Mouse (Mus musculus): ENCODE measurements at regions not wholly inside any gene's neighbourhood (a gene's known extent, or its start where the extent isn't known, plus 50 kb on each side); places are given as distances from the start of the nearest gene placed in this dataset.

- DNase-seq: no peak
Observed at GRCm38 (mm10) chr5:119156638-119157037, 513.8 kb upstream of the Tbx3 start.

GRCm38 (mm10) chr5:119158171-119158570 lies 512.3 kb upstream of the Tbx3 start:
- DNase-seq: no peak

- no peak for DNase-seq
Observed at GRCm38 (mm10) chr5:119162132-119162675, 508.3 kb upstream of the Tbx3 start.

- DNase-seq: peak; percentile 79
Observed at GRCm38 (mm10) chr5:119167718-119168117, 502.8 kb upstream of the Tbx3 start.

DNA sequence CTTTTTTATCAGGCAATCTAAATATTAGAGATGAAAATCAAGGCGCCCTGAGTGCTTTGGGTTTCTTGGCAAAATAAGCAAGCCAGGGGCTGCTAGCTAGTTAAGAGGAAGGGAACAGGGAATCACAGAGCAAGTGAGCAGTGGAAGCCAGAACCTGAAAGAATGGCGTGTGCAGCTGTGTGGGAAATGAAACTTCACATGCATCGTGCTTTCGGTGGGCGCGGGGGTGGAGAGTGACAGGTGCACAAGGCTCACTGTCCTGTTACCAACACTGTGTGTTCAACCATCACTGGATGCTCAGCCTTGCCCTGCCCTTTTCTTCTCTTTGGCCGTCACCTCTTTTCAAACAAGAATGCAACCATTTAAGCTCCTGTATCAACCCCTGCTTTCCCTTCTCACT lies 501.2 kb upstream of the Tbx3 start:
- no peak for DNase-seq

DNA sequence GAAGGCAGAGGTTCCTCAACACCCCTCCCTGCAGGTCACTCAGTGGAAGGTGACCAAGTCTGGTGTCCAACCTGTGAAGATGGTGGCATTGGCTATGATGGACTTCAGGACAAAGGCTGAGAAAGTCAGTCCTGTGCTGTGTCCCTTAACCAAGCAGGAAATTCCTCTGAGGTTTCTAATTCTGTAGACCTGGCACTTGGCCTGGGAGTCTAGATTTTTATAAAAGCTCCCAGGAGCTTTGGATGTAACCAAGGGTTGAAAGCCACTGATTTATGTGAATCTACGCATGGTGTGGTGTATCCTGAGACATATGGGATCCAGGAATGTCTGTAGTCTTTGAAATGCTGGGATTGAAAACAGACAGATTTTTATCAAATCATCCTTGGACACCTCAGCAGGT lies 498.8 kb upstream of the Tbx3 start:
- no peak for DNase-seq

- no peak for DNase-seq
Observed at GRCm38 (mm10) chr5:119178805-119179204, 491.7 kb upstream of the Tbx3 start.

DNA sequence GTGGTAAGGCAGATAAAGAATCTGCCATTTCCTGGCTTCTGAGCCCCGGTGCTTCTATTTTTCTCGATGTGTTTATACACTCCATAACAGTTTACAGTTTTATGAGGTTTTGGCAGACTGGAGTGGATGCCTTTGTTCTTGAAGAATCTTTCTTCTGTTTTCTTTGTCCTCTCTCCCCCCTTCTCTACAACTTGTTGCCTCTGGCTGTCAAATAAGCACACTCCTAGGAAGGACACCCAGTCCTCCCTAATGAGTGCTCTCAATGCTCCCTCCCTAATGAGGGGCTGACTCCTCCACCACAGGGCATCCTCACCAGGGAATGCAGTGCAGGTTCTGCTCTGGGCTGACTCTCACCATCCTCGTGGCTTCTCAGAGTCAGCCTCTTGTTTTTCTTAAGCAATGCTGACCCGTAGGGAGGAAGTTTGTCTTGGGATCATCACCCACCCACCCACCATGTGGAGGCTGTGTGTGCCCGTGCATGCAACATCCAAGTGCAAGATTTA lies 486.9 kb upstream of the Tbx3 start:
- no peak for DNase-seq

DNA sequence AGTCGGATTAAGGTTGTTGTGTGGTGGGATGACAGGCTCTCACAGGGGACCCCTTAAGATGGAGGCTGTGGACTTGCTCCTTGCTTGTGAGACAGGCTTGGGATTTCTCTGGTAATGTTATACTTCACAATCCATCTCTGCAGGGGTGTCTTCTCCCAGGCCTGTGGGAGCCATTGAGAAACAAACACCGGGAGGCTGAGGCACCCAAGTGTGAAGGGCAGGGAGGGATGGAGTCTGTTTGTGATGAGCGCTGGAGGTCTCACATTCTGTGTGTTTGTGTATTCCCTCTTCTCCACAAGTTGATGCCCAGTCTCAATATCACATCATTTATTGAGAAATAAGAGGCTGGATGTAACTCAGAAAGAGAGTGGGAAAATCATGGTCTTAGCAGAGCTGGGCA lies 483.9 kb upstream of the Tbx3 start:
- DNase-seq: no peak

GRCm38 (mm10) chr5:119188476-119188875 lies 482.0 kb upstream of the Tbx3 start:
- no peak for DNase-seq

DNA sequence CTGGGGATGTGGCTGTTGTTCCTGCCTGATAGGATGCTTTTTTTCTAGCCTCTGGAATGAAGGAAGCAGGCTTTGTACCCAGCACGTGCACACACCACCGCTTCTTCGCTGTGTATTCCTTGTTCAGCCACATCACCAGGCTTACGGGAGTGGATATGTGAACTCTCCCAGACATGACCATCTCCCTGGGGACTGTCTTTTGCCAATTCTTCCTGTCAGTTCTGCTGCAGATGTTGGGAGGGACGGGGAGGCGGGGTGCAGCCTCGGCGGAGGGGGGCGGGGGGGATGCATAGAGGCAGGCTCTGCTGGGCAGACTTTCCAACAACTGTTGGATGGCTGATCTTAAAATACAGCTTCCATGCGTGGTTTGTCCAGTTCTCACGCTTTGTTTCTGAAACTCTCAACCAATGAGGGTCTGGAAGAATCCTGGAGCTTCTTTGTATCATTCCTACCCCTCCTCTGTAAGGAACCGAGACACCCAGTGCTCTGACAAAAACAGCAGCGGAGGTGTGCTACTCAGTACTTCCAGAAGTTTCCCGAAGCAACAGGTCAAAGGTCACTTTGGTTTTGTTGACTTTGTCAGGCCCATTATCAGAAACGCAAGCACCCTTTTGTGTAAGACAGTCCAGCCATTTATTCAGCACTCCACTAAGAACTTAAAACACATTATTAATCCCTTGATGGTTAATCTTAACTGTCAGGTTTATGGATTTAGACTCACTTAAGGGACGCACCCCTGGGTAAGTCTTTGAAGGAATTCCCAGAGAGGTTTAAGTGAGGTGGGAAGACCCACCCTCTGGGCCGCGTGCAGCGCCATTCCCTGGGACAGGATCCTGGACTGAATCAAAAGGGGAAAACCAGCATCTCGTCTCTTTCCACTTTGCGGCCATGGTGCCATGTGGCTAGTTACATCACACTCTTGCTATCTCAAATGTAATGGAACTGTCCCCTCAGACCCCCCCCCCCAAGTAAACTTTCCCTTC lies 476.5 kb upstream of the Tbx3 start:
- DNase-seq: peak; percentile 54

GRCm38 (mm10) chr5:119199906-119200305 lies 470.6 kb upstream of the Tbx3 start:
- no peak for DNase-seq

DNA sequence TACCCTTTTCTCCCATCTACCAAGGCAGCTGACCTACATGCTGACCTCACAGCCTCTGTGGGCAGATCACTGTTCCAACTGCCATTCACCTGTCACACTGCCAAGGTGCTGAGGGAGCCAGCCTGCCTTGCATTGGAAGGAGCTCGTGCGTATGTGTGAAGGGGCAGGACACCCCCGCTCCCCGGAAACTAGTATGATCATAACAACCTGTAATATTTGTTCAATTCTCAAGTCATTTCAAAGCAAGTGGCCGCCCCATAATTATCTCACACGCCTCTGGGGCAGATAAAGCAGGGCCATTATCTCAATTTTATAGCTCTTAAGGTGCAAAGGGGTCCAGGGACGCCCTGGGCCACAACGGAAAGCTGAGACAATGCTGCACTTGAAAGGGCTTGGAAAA lies 469.2 kb upstream of the Tbx3 start:
- no peak for DNase-seq

DNA sequence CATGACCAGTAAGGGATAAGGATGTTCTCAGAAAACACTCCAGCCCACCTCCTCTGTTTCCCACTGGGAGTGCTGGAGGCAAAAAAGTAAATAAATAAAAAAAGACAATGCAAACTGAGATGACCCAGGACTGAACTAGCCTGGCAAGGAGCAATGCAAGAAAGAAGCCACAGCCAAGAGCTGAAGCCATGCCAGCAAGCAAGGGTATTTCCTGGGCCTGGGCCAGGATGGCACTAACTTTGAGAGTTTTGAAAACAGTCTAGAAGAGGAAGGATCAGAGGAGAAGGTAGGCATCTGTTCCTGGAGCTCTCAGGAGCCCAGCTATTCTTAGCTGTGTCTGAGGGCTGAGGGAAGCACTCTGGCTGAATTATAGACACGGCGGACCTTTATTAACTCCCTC lies 465.7 kb upstream of the Tbx3 start:
- DNase-seq: no peak

- peak; percentile 22 for DNase-seq
Observed at GRCm38 (mm10) chr5:119208077-119208476, 462.4 kb upstream of the Tbx3 start.

DNA sequence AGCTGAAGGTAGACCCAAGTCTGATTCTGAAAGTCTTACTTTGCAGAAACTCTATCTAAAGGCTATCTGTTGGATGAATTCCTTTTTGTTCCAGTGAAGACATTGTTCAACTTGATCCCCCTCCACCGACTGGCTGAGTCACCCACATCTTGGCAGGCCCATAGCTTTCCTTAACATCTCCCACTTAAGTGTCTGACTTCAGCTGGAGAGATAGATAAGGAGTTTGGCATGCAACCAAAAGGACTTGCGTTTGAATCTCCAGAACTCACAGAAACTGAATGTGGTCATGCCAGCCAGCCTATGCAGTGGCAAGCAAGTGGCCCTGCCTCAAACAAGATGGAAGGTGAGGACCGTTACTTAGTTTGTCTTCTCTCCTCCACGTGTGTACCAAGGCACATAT lies 457.3 kb upstream of the Tbx3 start:
- DNase-seq: no peak

DNA sequence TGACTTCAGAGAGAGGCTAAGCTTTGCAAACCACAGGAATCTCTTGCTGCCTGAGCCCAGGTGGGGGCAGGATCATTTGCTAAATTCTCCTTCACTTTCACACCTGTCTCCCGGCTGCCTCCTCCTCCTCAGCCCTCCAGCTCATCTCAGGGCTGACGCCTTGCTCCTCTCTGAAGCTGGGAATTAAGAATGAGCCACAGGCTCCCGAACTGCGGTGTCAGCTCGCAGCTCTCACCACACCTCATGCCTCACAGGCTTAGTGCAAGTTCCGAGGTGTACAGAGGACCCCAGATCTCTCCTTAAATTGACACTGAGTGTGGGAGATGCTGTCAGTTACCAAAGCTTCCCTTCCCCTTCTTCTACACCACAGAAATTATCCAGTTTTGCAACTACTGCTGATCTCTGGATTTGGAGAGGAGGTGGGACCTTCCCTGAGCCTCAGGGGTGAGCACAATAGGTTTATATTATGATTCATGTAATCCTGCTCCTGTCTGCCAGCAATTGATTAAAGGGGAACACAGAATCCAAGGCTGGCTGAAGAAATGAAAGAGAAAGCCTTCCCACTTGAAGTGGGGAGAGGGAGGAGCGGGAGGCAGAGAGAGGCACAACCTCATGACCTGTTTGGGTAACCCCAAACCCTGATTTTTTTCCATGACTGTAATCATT lies 456.6 kb upstream of the Tbx3 start:
- no peak for DNase-seq

- no peak for DNase-seq
Observed at GRCm38 (mm10) chr5:119214937-119215336, 455.5 kb upstream of the Tbx3 start.

- DNase-seq: no peak
Observed at GRCm38 (mm10) chr5:119215364-119215763, 455.1 kb upstream of the Tbx3 start.

GRCm38 (mm10) chr5:119216146-119216545 lies 454.3 kb upstream of the Tbx3 start:
- DNase-seq: no peak

- no peak for DNase-seq
Observed at GRCm38 (mm10) chr5:119217077-119217476, 453.4 kb upstream of the Tbx3 start.

GRCm38 (mm10) chr5:119228691-119229090 lies 441.8 kb upstream of the Tbx3 start:
- DNase-seq: no peak

DNA sequence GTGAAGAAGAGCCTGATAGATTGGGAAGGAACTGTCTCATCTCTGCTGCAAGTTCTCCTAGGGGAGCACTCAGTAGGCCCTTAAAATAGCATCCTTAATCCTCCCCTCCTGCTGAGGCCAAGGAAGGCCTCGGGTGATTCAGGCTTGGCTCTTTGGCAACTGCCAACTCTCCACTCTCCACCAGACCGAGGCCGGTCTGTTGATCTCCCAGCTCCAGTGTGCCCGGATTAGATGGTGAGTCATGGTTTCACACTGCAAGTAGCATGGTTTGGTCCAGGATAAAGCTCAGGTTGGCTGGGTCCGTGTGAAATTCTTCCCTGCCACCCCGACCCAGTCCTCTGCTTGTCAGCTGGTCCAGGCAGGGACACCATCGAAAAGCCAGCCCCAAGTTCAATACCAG lies 437.5 kb upstream of the Tbx3 start:
- DNase-seq: no peak

DNA sequence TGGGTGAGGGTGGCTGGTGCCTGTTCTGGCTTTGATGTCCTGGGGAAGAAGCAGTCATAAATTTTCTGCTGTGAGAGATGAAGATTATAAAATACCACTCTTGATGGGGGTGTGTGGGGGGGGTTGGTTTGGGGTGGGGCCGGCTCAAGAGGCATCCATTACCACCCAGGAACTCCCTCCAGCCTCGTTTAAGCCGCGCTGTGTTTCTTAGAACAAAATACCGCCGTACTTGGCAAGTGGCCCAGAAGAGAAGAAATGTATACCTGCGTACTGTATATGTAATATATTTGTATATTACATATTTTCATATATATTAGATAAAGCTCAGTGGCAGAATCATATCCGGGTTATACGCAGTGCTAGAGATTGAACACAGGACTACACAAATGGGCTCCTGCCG lies 434.6 kb upstream of the Tbx3 start:
- DNase-seq: no peak

All from kidney, postnatal 10 days (tissue).